Mouse (Mus musculus): ENCODE results near the gene D230025D16Rik. TPM values are rescaled to one million over a fixed set of nuclear protein-coding genes. Genes with fewer than 3 reads are reported as not detected.

The D230025D16Rik gene
- polyA plus RNA-seq, 1 experiment, result not detected

DNA sequence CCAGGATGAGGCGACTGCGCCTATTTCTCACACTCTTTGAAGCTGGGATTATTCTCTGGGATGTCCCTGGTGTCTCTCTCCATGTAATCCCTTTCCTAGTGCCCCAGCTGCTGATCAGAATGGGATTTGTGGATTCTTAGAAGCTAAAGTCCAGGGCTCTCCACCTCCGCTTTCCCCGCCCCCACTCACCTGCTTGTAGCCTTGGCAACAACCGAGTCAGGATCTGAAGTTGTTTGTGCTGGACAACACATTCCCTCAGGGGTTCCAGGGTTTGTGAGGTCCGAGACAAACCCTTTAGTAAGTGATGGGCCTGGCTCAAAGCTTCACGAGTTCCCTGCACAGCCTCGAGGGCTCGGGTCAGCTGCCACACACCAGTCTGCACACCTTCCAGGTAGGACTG lies 69.8 kb downstream of the D230025D16Rik start:
- 75% methylated on average over 9 of the region's 9 CpGs for WGBS
- Histone ChIP-seq H3K4me3 (ENCODE audit: insufficient read depth, low read depth, low read length) (no peak overlapping the region), H3K27ac (ENCODE audit: insufficient read depth, low read depth, low read length) (no peak overlapping the region)

DNA sequence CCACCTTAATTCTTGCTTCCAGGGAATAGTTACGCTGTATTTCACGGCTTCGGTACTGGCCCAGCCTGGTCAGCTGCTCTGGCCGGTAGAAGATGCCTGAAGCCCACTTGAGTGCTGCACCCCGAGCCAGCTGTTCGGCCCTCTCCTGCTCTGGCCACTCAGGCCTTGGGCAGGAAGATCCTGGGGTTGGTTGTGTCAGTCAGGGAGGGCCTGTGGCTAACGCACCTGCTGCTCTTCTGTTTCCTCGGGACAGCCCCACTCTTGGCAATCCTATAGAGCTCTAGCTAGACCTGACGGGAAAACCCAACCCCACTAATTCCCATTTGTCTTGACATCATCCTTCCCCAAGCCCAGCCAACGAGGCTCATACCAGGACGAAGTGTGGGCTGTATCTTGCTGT lies 70.3 kb downstream of the D230025D16Rik start:
- Histone ChIP-seq H3K4me1 (ENCODE audit: control insufficient read depth, insufficient read depth, low read length) (peaks cover 15% of the 10 kb centered on the region), H3K4me3 (ENCODE audit: insufficient read depth, low read depth, low read length) (no peak overlapping the region), H3K27ac (ENCODE audit: insufficient read depth, low read depth, low read length) (no peak overlapping the region)
- WGBS, result 75% methylated on average over 11 of the region's 11 CpGs
- TF ChIP-seq CTCF (IDR thresholded peaks at IDR 0.05; ENCODE audit: insufficient read depth, low read depth, low read length), result no peak
- no peak for TF ChIP-seq POLR2A (IDR thresholded peaks at IDR 0.05; ENCODE audit: insufficient read depth, low read depth, low read length)

More for the DNA sequence above, 69.8 kb downstream of the D230025D16Rik start:
- H3K4me1 ChIP-seq (ENCODE audit: control insufficient read depth, insufficient read depth, low read length), result peaks cover 20% of the 10 kb centered on the region
- TF ChIP-seq POLR2A (IDR thresholded peaks at IDR 0.05; ENCODE audit: insufficient read depth, low read depth, low read length), result no peak
- no peak for TF ChIP-seq CTCF (IDR thresholded peaks at IDR 0.05; ENCODE audit: insufficient read depth, low read depth, low read length)

DNA sequence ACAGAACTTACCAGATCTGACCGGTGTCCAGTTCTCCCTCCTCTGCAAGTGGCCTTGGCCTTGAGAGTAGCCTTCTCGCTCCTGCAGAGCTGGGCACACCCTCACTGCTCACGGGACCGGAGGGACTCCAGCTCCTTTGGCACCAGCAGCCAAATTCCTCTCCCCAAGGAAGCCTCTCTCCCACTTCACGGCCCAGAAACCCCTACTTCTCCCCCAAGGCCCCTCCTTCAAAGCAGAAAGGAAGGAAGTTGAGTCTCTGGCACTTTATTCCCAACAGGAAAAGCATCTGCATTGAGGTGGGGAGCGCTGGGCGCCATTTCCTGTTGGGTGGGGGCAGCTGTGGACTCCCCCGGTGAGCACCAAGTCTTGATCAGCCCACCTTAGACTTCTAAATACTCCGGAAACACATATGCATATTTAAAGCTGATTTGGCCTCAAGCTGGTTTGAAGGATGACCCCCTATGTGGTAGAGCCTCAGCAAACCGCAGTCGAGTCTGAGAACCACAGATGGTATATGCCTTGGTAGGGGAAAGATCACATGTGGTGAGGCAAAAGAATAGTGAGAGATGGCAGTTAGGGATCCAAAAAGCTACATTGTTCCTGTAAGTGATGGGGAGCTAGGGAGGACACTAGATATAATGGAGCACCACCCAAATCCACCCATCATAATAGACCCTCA lies 71.1 kb downstream of the D230025D16Rik start, which contains the start of gene Exoc3l:
TSS of gene Exoc3l (minus strand) at position 207 of the 679 bp plus-strand sequence.
- Histone ChIP-seq H3K4me3 (ENCODE audit: insufficient read depth, low read depth, low read length) (no peak within 1 kb of the TSS), H3K4me1 (ENCODE audit: control insufficient read depth, insufficient read depth, low read length) (peaks cover 9% of the 10 kb centered on the region), H3K27ac (ENCODE audit: insufficient read depth, low read depth, low read length) (no peak within 1 kb of the TSS)
- WGBS, result 75% methylated on average over 11 of the region's 11 CpGs
- TF ChIP-seq POLR2A (IDR thresholded peaks at IDR 0.05; ENCODE audit: insufficient read depth, low read depth, low read length) (no peak), CTCF (IDR thresholded peaks at IDR 0.05; ENCODE audit: insufficient read depth, low read depth, low read length) (no peak)

DNA sequence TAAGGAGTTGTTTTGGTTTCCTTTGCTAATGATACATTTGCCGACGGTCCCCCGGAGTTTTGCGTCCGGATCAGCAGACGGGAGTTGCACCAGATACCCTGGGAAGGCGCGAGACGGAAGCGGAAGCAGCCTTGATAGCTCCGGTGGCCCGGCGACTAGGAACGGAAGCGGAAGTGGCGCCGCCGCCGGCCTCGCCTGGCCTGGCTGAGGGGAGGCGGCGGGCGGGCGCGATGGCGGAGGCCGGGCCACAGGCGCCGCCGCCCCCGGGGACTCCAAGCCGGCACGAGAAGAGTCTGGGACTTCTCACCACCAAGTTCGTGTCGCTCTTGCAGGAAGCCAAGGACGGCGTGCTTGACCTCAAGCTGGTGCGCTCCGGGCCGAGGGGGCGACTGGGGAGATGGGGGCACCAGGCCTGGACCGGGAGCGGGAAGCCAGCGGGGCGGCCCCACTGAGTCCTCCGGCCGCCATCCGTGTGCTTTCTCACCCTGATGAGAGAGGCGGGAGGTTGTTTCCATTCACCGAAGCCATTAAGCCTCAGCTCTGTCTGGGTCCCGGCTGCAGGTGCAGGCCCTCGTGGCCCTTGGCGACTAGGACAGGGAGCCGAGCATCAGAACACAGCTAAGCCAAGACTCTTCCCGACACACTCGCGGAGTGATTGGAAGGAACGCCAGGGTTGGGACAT lies 72.7 kb downstream of the D230025D16Rik start, which contains the start of gene E2f4:
TSS of gene E2f4 (plus strand) at position 153 of the 682 bp plus-strand sequence.
- TF ChIP-seq POLR2A (IDR thresholded peaks at IDR 0.05; ENCODE audit: insufficient read depth, low read depth, low read length), result peak; percentile 90
- no peak for TF ChIP-seq CTCF (IDR thresholded peaks at IDR 0.05; ENCODE audit: insufficient read depth, low read depth, low read length)
- peak within 1 kb of the TSS; percentile 85 for H3K4me3 ChIP-seq (ENCODE audit: insufficient read depth, low read depth, low read length)
- H3K4me1 ChIP-seq (ENCODE audit: control insufficient read depth, insufficient read depth, low read length), result peaks cover 9% of the 10 kb centered on the region
- WGBS, result under 1% methylated on average over 58 of the region's 58 CpGs
- 0 out of 2 replicates have a peak within 1 kb of the TSS, but pooled peaks have one; percentile 16 for H3K27ac ChIP-seq (ENCODE audit: insufficient read depth, low read depth, low read length)

DNA sequence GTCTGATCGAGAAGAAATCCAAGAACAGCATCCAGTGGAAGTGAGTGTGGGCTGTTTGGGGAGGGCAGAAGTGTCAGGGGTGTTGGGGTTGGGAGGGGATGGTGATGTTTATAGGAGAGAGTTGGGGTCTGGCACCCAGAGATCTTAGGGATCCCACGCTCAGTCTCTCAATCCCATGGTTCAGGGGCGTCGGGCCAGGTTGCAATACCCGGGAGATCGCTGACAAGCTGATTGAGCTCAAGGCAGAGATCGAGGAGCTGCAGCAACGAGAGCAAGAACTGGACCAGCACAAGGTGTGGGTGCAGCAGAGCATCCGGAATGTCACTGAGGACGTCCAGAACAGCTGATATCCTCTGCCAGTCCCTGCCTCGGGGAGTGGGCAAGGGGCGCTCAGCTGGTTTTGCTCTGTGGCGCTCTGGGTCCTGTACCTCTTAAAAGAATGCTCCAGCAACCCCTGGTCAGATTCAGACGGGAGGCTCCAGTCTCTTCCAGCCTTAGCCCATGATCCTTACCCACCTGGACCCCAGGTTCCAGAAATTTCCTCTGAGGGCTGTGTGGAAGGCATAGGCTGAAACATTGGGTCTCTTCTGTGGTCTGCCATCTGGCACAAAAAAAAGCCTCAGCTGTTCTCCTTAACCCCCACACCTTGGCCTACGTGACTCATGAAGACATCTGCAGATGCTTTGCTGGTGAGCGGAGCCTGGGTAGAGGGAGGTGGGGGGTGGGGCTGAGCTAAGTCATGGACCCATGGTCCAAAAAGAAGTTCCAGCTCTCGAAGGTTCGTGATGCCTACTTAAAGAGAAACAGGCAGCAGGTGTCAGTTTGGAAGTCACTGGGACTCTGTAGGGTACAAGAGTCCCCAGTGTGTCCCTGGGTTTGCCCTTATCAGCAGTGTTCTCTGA lies 73.7 kb downstream of the D230025D16Rik start:
- H3K27ac ChIP-seq (ENCODE audit: insufficient read depth, low read depth, low read length), result no peak overlapping the region
- H3K4me1 ChIP-seq (ENCODE audit: control insufficient read depth, insufficient read depth, low read length), result peaks cover 11% of the 10 kb centered on the region
- peak overlapping the region; percentile 85 for H3K4me3 ChIP-seq (ENCODE audit: insufficient read depth, low read depth, low read length)
- 44% methylated on average over 18 of the region's 18 CpGs for WGBS
- no peak for TF ChIP-seq CTCF (IDR thresholded peaks at IDR 0.05; ENCODE audit: insufficient read depth, low read depth, low read length)
- TF ChIP-seq POLR2A (IDR thresholded peaks at IDR 0.05; ENCODE audit: insufficient read depth, low read depth, low read length), result no peak

DNA sequence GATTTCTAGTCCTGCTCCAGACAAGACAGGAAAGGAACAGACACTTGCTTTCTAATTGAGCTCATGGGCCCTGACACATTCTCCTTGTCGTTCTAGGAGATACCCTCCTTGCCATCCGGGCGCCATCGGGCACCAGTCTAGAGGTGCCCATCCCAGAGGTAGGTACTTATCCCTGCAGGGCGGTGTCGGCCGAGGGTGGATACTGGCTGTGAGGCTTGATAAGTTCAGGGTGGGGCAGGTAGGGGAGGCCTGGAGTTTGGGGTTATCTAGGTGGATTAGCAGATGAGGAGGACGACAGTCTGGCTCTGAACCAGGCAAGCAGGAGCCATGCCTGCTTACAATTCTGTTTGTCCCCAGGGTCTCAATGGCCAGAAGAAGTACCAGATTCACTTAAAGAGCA lies 75.0 kb downstream of the D230025D16Rik start:
- Histone ChIP-seq H3K27ac (ENCODE audit: insufficient read depth, low read depth, low read length) (no peak overlapping the region), H3K4me1 (ENCODE audit: control insufficient read depth, insufficient read depth, low read length) (peaks cover 21% of the 10 kb centered on the region), H3K4me3 (ENCODE audit: insufficient read depth, low read depth, low read length) (no peak overlapping the region)
- TF ChIP-seq POLR2A (IDR thresholded peaks at IDR 0.05; ENCODE audit: insufficient read depth, low read depth, low read length) (no peak), CTCF (IDR thresholded peaks at IDR 0.05; ENCODE audit: insufficient read depth, low read depth, low read length) (no peak)
- WGBS, result 94% methylated on average over 8 of the region's 8 CpGs

Other genes starting within 250 kb of the D230025D16Rik start
- gene Ces2h, start 224.3 kb upstream of the D230025D16Rik start, polyA plus RNA-seq (2012; ENCODE audit: insufficient read depth, insufficient read length, low replicate concordance, missing spikeins), result not detected in 2 replicates
- not detected in 2 replicates for gene Ces3a, start 176.5 kb upstream of the D230025D16Rik start, polyA plus RNA-seq (2012; ENCODE audit: insufficient read depth, insufficient read length, low replicate concordance, missing spikeins)
- gene Ces3b, start 141.4 kb upstream of the D230025D16Rik start, polyA plus RNA-seq (2012; ENCODE audit: insufficient read depth, insufficient read length, low replicate concordance, missing spikeins), result not detected in 2 replicates
- gene Ces4a, start 93.3 kb upstream of the D230025D16Rik start, polyA plus RNA-seq (2012; ENCODE audit: insufficient read depth, insufficient read length, low replicate concordance, missing spikeins), result not detected in 2 replicates
- gene Cbfb, start 54.5 kb upstream of the D230025D16Rik start, polyA plus RNA-seq (2012; ENCODE audit: insufficient read depth, insufficient read length, low replicate concordance, missing spikeins), result not detected in 2 replicates
- gene B3gnt9, start 30.0 kb downstream of the D230025D16Rik start, polyA plus RNA-seq (2012; ENCODE audit: insufficient read depth, insufficient read length, low replicate concordance, missing spikeins), result not detected in 2 replicates
- gene Tradd, start 39.5 kb downstream of the D230025D16Rik start, polyA plus RNA-seq (2012; ENCODE audit: insufficient read depth, insufficient read length, low replicate concordance, missing spikeins), result not detected in 2 replicates
- not detected in 2 replicates for gene Fbxl8, start 39.5 kb downstream of the D230025D16Rik start, polyA plus RNA-seq (2012; ENCODE audit: insufficient read depth, insufficient read length, low replicate concordance, missing spikeins)
- not detected in 2 replicates for gene Hsf4, start 44.7 kb downstream of the D230025D16Rik start, polyA plus RNA-seq (2012; ENCODE audit: insufficient read depth, insufficient read length, low replicate concordance, missing spikeins)
- gene Nol3, start 51.0 kb downstream of the D230025D16Rik start, polyA plus RNA-seq (2012; ENCODE audit: insufficient read depth, insufficient read length, low replicate concordance, missing spikeins), result not detected in 2 replicates
- not detected in 2 replicates for gene 4931428F04Rik, start 64.7 kb downstream of the D230025D16Rik start, polyA plus RNA-seq (2012; ENCODE audit: insufficient read depth, insufficient read length, low replicate concordance, missing spikeins)
- not detected in 2 replicates for gene Exoc3l, start 71.0 kb downstream of the D230025D16Rik start, polyA plus RNA-seq (2012; ENCODE audit: insufficient read depth, insufficient read length, low replicate concordance, missing spikeins)
- gene E2f4, start 72.5 kb downstream of the D230025D16Rik start, polyA plus RNA-seq (2012; ENCODE audit: insufficient read depth, insufficient read length, low replicate concordance, missing spikeins), result not detected in 2 replicates
- not detected in 2 replicates for gene Elmo3, start 80.5 kb downstream of the D230025D16Rik start, polyA plus RNA-seq (2012; ENCODE audit: insufficient read depth, insufficient read length, low replicate concordance, missing spikeins)
- not detected in 2 replicates for gene Lrrc29, start 101.1 kb downstream of the D230025D16Rik start, polyA plus RNA-seq (2012; ENCODE audit: insufficient read depth, insufficient read length, low replicate concordance, missing spikeins)
- gene Tmem208, start 101.2 kb downstream of the D230025D16Rik start, polyA plus RNA-seq (2012; ENCODE audit: insufficient read depth, insufficient read length, low replicate concordance, missing spikeins), result not detected in 2 replicates
- not detected in 2 replicates for gene Fhod1, start 122.8 kb downstream of the D230025D16Rik start, polyA plus RNA-seq (2012; ENCODE audit: insufficient read depth, insufficient read length, low replicate concordance, missing spikeins)
- not detected in 2 replicates for gene Slc9a5, start 123.7 kb downstream of the D230025D16Rik start, polyA plus RNA-seq (2012; ENCODE audit: insufficient read depth, insufficient read length, low replicate concordance, missing spikeins)
- not detected in 2 replicates for gene Plekhg4, start 148.1 kb downstream of the D230025D16Rik start, polyA plus RNA-seq (2012; ENCODE audit: insufficient read depth, insufficient read length, low replicate concordance, missing spikeins)
- not detected in 2 replicates for gene Kctd19, start 188.4 kb downstream of the D230025D16Rik start, polyA plus RNA-seq (2012; ENCODE audit: insufficient read depth, insufficient read length, low replicate concordance, missing spikeins)
- gene Lrrc36, start 188.4 kb downstream of the D230025D16Rik start, polyA plus RNA-seq (2012; ENCODE audit: insufficient read depth, insufficient read length, low replicate concordance, missing spikeins), result not detected in 2 replicates
- gene Tppp3, start 246.4 kb downstream of the D230025D16Rik start, polyA plus RNA-seq (2012; ENCODE audit: insufficient read depth, insufficient read length, low replicate concordance, missing spikeins), result not detected in 2 replicates